Mouse (Mus musculus): Measurements from ENCODE around the gene Mypn.

DNA sequence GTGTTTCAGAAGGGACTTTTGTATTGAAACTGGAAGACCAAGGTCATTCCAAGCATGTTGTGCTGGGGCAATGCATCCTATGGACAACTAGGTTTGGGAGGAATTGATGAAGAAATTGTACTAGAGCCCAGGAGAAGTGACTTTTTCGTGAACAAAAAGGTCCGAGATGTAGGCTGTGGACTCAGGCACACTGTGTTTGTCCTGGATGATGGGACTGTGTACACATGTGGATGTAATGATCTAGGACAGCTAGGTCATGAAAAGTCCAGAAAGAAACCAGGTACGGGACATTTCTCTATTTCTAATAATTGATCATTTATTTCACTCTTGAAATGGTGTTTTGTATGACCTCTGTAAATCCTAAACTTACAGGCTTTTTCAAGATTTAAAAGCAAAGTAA is 42.1 kb upstream of the Mypn start:
- TF ChIP-seq CTCF (IDR thresholded peaks at IDR 0.05; ENCODE audit: borderline replicate concordance, insufficient read depth, low read depth, low read length) (no peak), POLR2A (IDR thresholded peaks at IDR 0.05; ENCODE audit: borderline replicate concordance, insufficient read depth, low read length) (no peak)

Data from cerebellum, adult 2 months (tissue).